Mouse (Mus musculus): ENCODE measurements around the gene Cdkal1. TPM values are rescaled to one million over a fixed set of nuclear protein-coding genes. Genes with fewer than 3 reads are reported as not detected.

Gene Cdkal1
- 21.6 and 27.7 TPM in 2 replicates for polyA plus RNA-seq (2015; fragmentation: Nextera tagmentation; extraction: Ambion mirVana)

- H3K27me3 ChIP-seq = no peaks in the 10 kb centered on the region
- peak within 1 kb of the TSS; percentile 81 for H3K27ac ChIP-seq (replicated peaks)
- peak within 1 kb of the TSS; percentile 81 for H3K9ac ChIP-seq
- H3K4me1 ChIP-seq (replicated peaks) = peaks cover 21% of the 10 kb centered on the region
- H3K4me3 ChIP-seq = peak within 1 kb of the TSS; percentile 81
- no peaks in the 10 kb centered on the region for H3K36me3 ChIP-seq
- under 1% methylated on average over 33 of the region's 33 CpGs for WGBS
- peak; percentile 90 for ATAC-seq (ENCODE audit: low read depth)
- H3K9me3 ChIP-seq = no peaks in the 10 kb centered on the region
- peak within 1 kb of the TSS; percentile 73 for H3K4me2 ChIP-seq
Observed at GRCm38 (mm10) chr13:29855281-29856031, at the start of gene Cdkal1. Cdkal1 (minus strand) TSS chr13:29855674.

GRCm38 (mm10) chr13:29903341-29903740, 47.9 kb upstream of the Cdkal1 start:
- Histone ChIP-seq H3K9ac (no peak overlapping the region), H3K36me3 (peaks cover 42% of the 10 kb centered on the region), H3K4me1 (replicated peaks) (no peaks in the 10 kb centered on the region), H3K27me3 (no peaks in the 10 kb centered on the region), H3K9me3 (peaks cover 37% of the 10 kb centered on the region), H3K27ac (replicated peaks) (no peak overlapping the region), H3K4me3 (no peak overlapping the region), H3K4me2 (no peak overlapping the region)
- no peak for ATAC-seq (ENCODE audit: low read depth)
- WGBS = 100% methylated on average over 1 of the region's 1 CpGs

GRCm38 (mm10) chr13:29902676-29903075, 47.2 kb upstream of the Cdkal1 start:
- H3K4me2 ChIP-seq = no peak overlapping the region
- WGBS = 97% methylated on average over 1 of the region's 1 CpGs
- no peak overlapping the region for H3K27ac ChIP-seq (replicated peaks)
- H3K9me3 ChIP-seq = peaks cover 40% of the 10 kb centered on the region
- no peak for ATAC-seq (ENCODE audit: low read depth)
- H3K36me3 ChIP-seq = peaks cover 35% of the 10 kb centered on the region
- H3K4me1 ChIP-seq (replicated peaks) = no peaks in the 10 kb centered on the region
- no peaks in the 10 kb centered on the region for H3K27me3 ChIP-seq
- no peak overlapping the region for H3K4me3 ChIP-seq
- H3K9ac ChIP-seq = no peak overlapping the region

- no peaks in the 10 kb centered on the region for H3K27me3 ChIP-seq
- WGBS = 83% methylated on average over 4 of the region's 4 CpGs
- H3K4me2 ChIP-seq = no peak overlapping the region
- H3K4me1 ChIP-seq (replicated peaks) = no peaks in the 10 kb centered on the region
- H3K9me3 ChIP-seq = peaks cover 40% of the 10 kb centered on the region
- no peak overlapping the region for H3K27ac ChIP-seq (replicated peaks)
- peaks cover 25% of the 10 kb centered on the region for H3K36me3 ChIP-seq
- no peak overlapping the region for H3K4me3 ChIP-seq
- ATAC-seq (ENCODE audit: low read depth) = no peak
- H3K9ac ChIP-seq = no peak overlapping the region
Observed at GRCm38 (mm10) chr13:29901641-29902040, 46.2 kb upstream of the Cdkal1 start.

- H3K4me3 ChIP-seq = no peak overlapping the region
Observed at GRCm38 (mm10) chr13:29866780-29867179, 11.3 kb upstream of the Cdkal1 start.

GRCm38 (mm10) chr13:29864331-29864730, 8.9 kb upstream of the Cdkal1 start:
- no peak overlapping the region for H3K4me3 ChIP-seq

More at GRCm38 (mm10) chr13:29866780-29867179, 11.3 kb upstream of the Cdkal1 start:
- 96% methylated on average over 3 of the region's 3 CpGs for WGBS
- H3K9me3 ChIP-seq = no peaks in the 10 kb centered on the region
- ATAC-seq (ENCODE audit: low read depth) = no peak
- H3K36me3 ChIP-seq = no peaks in the 10 kb centered on the region
- H3K27ac ChIP-seq (replicated peaks) = no peak overlapping the region
- no peaks in the 10 kb centered on the region for H3K27me3 ChIP-seq
- no peak overlapping the region for H3K9ac ChIP-seq
- H3K4me1 ChIP-seq (replicated peaks) = no peaks in the 10 kb centered on the region
- no peak overlapping the region for H3K4me2 ChIP-seq

GRCm38 (mm10) chr13:29860087-29860486, 4.6 kb upstream of the Cdkal1 start:
- Histone ChIP-seq H3K9me3 (no peaks in the 10 kb centered on the region), H3K36me3 (no peaks in the 10 kb centered on the region), H3K27ac (replicated peaks) (no peak overlapping the region), H3K4me1 (replicated peaks) (no peaks in the 10 kb centered on the region), H3K4me3 (no peak overlapping the region), H3K27me3 (no peaks in the 10 kb centered on the region), H3K9ac (no peak overlapping the region), H3K4me2 (no peak overlapping the region)
- no peak for ATAC-seq (ENCODE audit: low read depth)
- 75% methylated on average over 2 of the region's 2 CpGs for WGBS

More at GRCm38 (mm10) chr13:29864331-29864730, 8.9 kb upstream of the Cdkal1 start:
- H3K4me1 ChIP-seq (replicated peaks) = no peaks in the 10 kb centered on the region
- no peak overlapping the region for H3K9ac ChIP-seq
- H3K36me3 ChIP-seq = no peaks in the 10 kb centered on the region
- H3K4me2 ChIP-seq = no peak overlapping the region
- ATAC-seq (ENCODE audit: low read depth) = no peak
- H3K27me3 ChIP-seq = no peaks in the 10 kb centered on the region
- WGBS = 61% methylated on average over 6 of the region's 6 CpGs
- H3K9me3 ChIP-seq = no peaks in the 10 kb centered on the region
- H3K27ac ChIP-seq (replicated peaks) = no peak overlapping the region

GRCm38 (mm10) chr13:29857436-29857835, 2.0 kb upstream of the Cdkal1 start:
- Histone ChIP-seq H3K4me1 (replicated peaks) (peaks cover 21% of the 10 kb centered on the region), H3K4me3 (no peak overlapping the region), H3K27ac (replicated peaks) (no peak overlapping the region), H3K36me3 (no peaks in the 10 kb centered on the region), H3K9ac (no peak overlapping the region), H3K9me3 (no peaks in the 10 kb centered on the region), H3K4me2 (no peak overlapping the region), H3K27me3 (no peaks in the 10 kb centered on the region)
- ATAC-seq (ENCODE audit: low read depth) = no peak
- 13% methylated on average over 4 of the region's 4 CpGs for WGBS

- H3K4me1 ChIP-seq (replicated peaks) = peaks cover 21% of the 10 kb centered on the region
Observed at GRCm38 (mm10) chr13:29854876-29855275, 598 bp downstream of the Cdkal1 start.

GRCm38 (mm10) chr13:29838409-29839047, 16.9 kb downstream of the Cdkal1 start:
- Histone ChIP-seq H3K27me3 (no peaks in the 10 kb centered on the region), H3K27ac (replicated peaks) (no peak overlapping the region), H3K9me3 (no peaks in the 10 kb centered on the region), H3K4me2 (no peak overlapping the region), H3K4me3 (no peak overlapping the region), H3K9ac (no peak overlapping the region), H3K4me1 (replicated peaks) (peaks cover 25% of the 10 kb centered on the region), H3K36me3 (0 out of 2 replicates have a peak, but pooled peaks cover 13% of the 10 kb centered on the region)
- WGBS = 49% methylated on average over 5 of the region's 5 CpGs
- no peak for ATAC-seq (ENCODE audit: low read depth)

More at GRCm38 (mm10) chr13:29854876-29855275, 598 bp downstream of the Cdkal1 start:
- Histone ChIP-seq H3K4me3 (peak overlapping the region; percentile 81), H3K27ac (replicated peaks) (peak overlapping the region; percentile 81), H3K36me3 (0 out of 2 replicates have a peak, but pooled peaks cover 1% of the 10 kb centered on the region), H3K4me2 (peak overlapping the region; percentile 73), H3K27me3 (no peaks in the 10 kb centered on the region), H3K9ac (peak overlapping the region; percentile 81), H3K9me3 (no peaks in the 10 kb centered on the region)
- 2% methylated on average over 5 of the region's 5 CpGs for WGBS
- ATAC-seq (ENCODE audit: low read depth) = 0 out of 2 replicates have a peak, but pooled peaks have one; percentile 7

- Histone ChIP-seq H3K4me1 (replicated peaks) (peaks cover 31% of the 10 kb centered on the region), H3K4me3 (no peak overlapping the region), H3K36me3 (no peaks in the 10 kb centered on the region), H3K27ac (replicated peaks) (no peak overlapping the region), H3K9me3 (no peaks in the 10 kb centered on the region), H3K9ac (no peak overlapping the region), H3K27me3 (no peaks in the 10 kb centered on the region), H3K4me2 (no peak overlapping the region)
- no peak for ATAC-seq (ENCODE audit: low read depth)
- WGBS = 40% methylated on average over 4 of the region's 4 CpGs
Observed at GRCm38 (mm10) chr13:29835170-29835569, 20.3 kb downstream of the Cdkal1 start.

- Histone ChIP-seq H3K9me3 (no peaks in the 10 kb centered on the region), H3K4me1 (replicated peaks) (peaks cover 34% of the 10 kb centered on the region), H3K9ac (no peak overlapping the region), H3K27me3 (no peaks in the 10 kb centered on the region), H3K36me3 (no peaks in the 10 kb centered on the region), H3K4me2 (no peak overlapping the region), H3K4me3 (no peak overlapping the region), H3K27ac (replicated peaks) (0 out of 2 replicates have a peak overlapping the region, but pooled peaks have one; percentile 35)
- 56% methylated on average over 8 of the region's 8 CpGs for WGBS
- no peak for ATAC-seq (ENCODE audit: low read depth)
Observed at GRCm38 (mm10) chr13:29833751-29834150, 21.7 kb downstream of the Cdkal1 start.
